Mouse (Mus musculus) left cerebral cortex, postnatal 10 days (tissue): ENCODE results near the gene Tmco5b. TPM values are rescaled to one million over a fixed set of nuclear protein-coding genes. Genes with fewer than 3 reads are reported as not detected.

Experiments
- DNase-seq, 2 experiments: peaks; one replicate each; pipeline ENCODE4 v3.0.0; 2021 to 2022; ENCODE audit warnings: low spot score in 2 of 2, mixed read lengths in 1 of 2; ENCODE audit errors: extremely low spot score in 1 of 2
- intact Hi-C: fragments of 180-260 bp; cut with DNase I; formaldehyde crosslinking; loops from one replicate; pipeline ENCODE4 v1.15.1; 2025
- total RNA-seq, 2 experiments: library from RNA; stranded (reverse); gene quantifications; 2 replicates each; pipeline ENCODE4 v1.2.3; 2021

The Tmco5b gene
- under 1 TPM in 1 of 2 experiments, not detected in 1; 0.28 TPM for total RNA-seq

DNA sequence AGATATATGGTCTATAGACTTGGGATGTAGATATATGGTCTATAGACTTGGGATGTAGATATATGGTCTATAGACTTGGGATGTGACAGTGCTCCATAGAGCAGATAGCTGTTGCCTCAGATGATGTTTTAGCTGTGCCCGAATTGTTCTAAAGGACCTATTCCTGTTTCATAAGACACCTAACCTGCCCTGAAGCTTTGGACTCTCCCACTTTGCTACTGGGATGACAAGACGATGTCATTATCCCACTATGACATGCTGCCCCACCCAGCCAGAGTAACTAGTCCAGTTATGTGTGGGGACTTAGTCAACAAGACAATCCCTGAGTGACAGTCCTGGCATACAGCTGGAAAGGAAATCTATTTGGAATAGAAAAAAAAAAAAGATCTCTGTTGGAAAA lies at the start of gene Tmco5b:
Tmco5b (plus strand) TSS at position 301 of the 400 bp plus-strand sequence.
- no peak for DNase-seq
- intact Hi-C loops: no loop called here

DNA sequence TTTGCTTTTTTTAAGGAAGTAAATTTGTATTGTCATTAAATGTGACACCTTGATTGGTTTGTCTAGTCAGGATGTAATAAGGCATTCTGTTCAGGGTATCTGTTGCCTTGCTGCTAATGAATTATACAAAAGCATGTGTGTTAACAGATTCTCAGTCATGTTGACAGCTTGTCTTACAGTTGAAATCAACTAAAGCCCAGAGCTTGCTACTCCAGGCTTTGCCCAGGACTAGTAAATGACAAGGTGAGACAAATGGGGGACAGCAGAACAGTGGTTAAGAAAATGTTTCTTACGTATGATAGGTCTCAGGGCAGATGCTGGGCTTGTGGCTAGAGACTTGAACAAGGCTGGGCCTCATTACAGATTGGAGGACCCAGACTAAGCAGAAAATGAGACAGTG lies 48.5 kb upstream of the Tmco5b start:
- intact Hi-C loops: no loop called here
- DNase-seq: no peak

DNA sequence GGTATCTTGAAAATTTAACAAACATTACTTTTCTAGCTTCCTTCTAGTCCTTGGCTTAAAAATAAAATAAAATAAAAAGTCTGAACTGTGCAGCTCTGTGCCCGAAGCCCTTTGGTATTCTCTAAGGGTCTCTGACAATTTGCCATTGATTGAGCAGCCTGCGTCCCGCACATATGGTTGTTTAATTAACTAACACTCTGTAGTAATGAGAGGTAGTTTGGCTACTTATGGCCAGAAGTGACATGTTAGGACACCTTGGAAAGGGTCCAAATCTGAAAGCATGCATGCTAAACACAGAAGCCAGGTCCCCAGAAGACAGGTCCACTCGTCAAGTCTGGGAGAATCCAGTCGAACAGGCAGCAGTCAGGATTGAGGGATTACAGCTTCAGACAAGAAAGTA lies 46.7 kb upstream of the Tmco5b start:
- intact Hi-C loops: no loop called here
- DNase-seq: no peak

DNA sequence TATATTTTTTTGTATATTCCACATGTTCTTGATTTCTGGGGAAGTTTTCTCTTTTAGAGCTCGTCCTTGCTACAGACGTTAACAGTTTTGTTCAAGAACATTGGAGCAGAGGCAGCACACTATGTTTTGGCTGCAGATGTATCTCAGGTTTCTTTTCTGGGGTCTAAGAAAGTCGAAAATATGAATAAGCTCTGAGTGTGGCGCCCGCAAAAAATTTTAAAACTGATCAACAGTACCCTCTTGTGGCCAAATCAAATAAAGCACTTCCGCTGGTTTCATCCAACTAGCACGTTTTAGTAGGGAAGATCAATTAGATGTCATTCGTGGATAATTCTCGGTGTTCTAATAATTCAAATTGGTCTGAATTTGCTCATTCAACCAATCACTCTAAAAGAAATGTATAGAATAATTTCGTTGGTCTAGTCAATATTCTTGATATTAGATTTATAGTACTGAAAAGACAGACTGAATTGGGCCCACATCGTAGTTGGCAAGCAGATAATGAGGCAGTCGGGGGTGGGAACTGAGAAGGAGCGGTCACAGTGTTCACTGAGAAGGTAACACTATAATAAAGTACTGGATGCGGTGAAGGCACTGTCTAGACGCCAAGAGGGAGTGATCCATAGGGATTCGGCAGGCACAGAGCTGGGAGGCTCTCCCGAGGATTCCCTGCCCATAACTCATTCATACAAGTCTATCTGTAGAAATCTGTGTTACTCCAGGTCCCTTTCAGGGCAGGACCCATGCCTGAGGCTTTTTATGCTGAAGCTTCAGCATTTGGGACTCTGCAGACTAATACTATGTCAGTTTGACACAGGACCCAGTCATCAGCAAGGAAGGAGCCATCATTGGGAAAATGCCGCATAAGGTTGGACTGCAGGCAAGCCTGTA lies 17.1 kb downstream of the Tmco5b start:
- peak in 1 of 2 experiments; percentile 57 for DNase-seq
- intact Hi-C loops: loop anchor here (5.0 to 10.0 kb wide), 4 partner anchors 162 to 798 kb away; no protein-coding TSS in a partner anchor

GRCm38 (mm10) chr2:113303240-113303538 lies 17.7 kb downstream of the Tmco5b start:
- no peak for DNase-seq
- intact Hi-C loops: loop anchor here (5.0 to 10.0 kb wide), 4 partner anchors 162 to 798 kb away; no protein-coding TSS in a partner anchor

DNA sequence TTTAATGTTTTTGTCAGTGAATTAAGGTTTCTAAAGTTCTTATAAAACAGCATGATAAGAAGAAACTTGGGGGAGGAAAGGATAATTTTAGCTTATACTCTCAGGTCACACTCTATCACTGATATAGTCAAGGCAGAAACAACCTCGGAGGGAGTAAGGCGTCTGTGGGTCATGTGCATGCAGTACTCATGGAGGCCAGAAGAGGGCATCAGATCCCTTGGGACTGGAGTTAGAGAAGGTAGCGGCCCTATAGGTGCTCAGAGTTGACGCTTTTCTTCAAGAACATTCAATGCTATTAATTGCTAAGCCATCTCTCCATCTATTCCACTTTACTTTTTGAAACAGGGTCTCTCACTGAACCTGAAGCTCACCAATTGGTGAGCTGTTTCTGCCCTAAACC lies 19.8 kb downstream of the Tmco5b start:
- DNase-seq: peak; percentile 68 to 73
- intact Hi-C loops: loop anchor here (2.0 to 10.0 kb wide), 4 partner anchors 92 to 801 kb away; no protein-coding TSS in a partner anchor

- intact Hi-C loops: no loop called here
- no peak for DNase-seq
These were observed 25.7 kb downstream of the Tmco5b start for GRCm38 (mm10) chr2:113311211-113311610.

GRCm38 (mm10) chr2:113323016-113323415 lies 37.5 kb downstream of the Tmco5b start:
- DNase-seq: no peak
- intact Hi-C loops: no loop called here

DNA sequence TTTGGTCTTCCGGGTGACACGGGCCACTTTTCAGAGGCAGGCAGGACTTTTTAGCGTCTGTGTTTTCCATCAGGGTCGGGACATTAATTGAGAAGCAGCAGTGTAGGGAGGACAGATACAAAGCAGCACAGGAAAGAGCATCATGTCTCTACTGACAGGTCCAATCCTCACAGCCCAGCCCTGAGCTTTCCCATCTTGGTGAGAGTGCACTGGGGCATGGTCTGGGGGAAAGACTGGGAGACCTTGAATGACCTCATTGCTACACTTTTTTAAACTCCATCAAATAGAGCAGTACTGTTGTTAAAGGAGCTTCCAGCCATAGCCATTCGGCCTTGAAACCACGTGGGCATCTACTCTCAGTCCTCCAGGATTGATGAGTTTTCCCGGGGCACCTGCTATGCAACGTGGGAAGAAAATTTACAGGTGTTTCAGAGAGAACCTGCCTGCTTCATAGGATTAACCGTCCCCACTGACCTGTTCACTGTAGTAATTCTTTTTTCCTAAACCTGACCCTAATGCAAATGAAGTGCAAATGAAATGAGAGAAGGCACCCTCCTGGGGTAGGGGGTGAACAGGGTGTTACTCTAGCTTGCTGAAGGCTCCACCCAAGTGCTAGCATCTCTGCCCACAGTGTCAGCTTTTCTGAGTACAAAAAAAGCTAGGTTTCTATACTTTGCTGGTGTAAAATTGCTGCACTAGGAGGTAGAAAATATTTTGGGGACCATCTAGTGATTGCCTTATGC lies 48.4 kb downstream of the Tmco5b start:
- intact Hi-C loops: no loop called here

GRCm38 (mm10) chr2:113335561-113336294 lies 50.2 kb downstream of the Tmco5b start:
- intact Hi-C loops: no loop called here
- DNase-seq: peak in 1 of 2 experiments; percentile 65

More for the DNA sequence above, 48.4 kb downstream of the Tmco5b start:
- no peak for DNase-seq

GRCm38 (mm10) chr2:113344536-113344935 lies 59.0 kb downstream of the Tmco5b start:
- intact Hi-C loops: no loop called here
- DNase-seq: no peak

Other genes with a start within 250 kb of the Tmco5b start
- gene Ryr3, start 68.6 kb upstream of the Tmco5b start, total RNA-seq: 10 to 100 TPM; 34.2 to 39.4 TPM
- gene Fmn1, start 42.0 kb downstream of the Tmco5b start, total RNA-seq: 10 to 100 TPM; 19.5 to 20.5 TPM